Mouse (Mus musculus) intestine, embryonic 16.5 days (tissue): ENCODE results near the gene Lmod3. TPM values are rescaled to one million over a fixed set of nuclear protein-coding genes. Genes with fewer than 3 reads are reported as not detected.

ENCODE experiments used
- polyA plus RNA-seq: library from polyadenylated mRNA; unstranded; fragments of >200 nt; fragmentation: Nextera tagmentation; extraction: Ambion mirVana; gene quantifications from 2 replicates; pipeline ENCODE4 v1.2.1, GENCODE M21; 2015

Lmod3 gene
- polyA plus RNA-seq, 1 experiment from 2014 or later, result 0.06 TPM

Other genes starting within 250 kb of the Lmod3 start
- 0.10 TPM in 2 replicates for gene Fam19a4, start 192.3 kb downstream of the Lmod3 start, polyA plus RNA-seq
- gene Eogt, start 103.6 kb downstream of the Lmod3 start, polyA plus RNA-seq, result 6.7 and 7.4 TPM in 2 replicates
- 23.3 and 26.0 TPM in 2 replicates for gene Tmf1, start 73.6 kb downstream of the Lmod3 start, polyA plus RNA-seq
- gene Uba3, start 47.1 kb downstream of the Lmod3 start, polyA plus RNA-seq, result 50.0 and 53.7 TPM in 2 replicates
- gene Arl6ip5, start 42.1 kb downstream of the Lmod3 start, polyA plus RNA-seq, result 76.4 TPM in 2 replicates